Comparison of ENCODE assay signal across 13 mouse cellular contexts in genomic region chr11:96404016-96404604, GRCm38 (mm10). TPM values are rescaled to one million over a fixed set of nuclear protein-coding genes. Genes with fewer than 3 reads are reported as not detected.
A peak's percentile ranks its signal among the peaks of the same experiment; 100 is the strongest.
DNase-seq lines count a peak whose midpoint lies in the region; ATAC-seq lines count a peak whose summit lies in the region.
"Had no signal": no experiment of that assay in that cellular context is flagged by ENCODE, and none has a peak within 500 bp of the region (broad histone marks: within the 10 kb centered on the region; RNA-seq: fewer than 3 reads in every experiment).

No protein-coding gene starts in this region.

- H3K9ac ChIP-seq in heart, embryonic 12.5 days = no peak overlapping the region
- no peak overlapping the region for H3K9ac ChIP-seq in lung, embryonic 16.5 days (ENCODE audit: low read length)
- no peak overlapping the region for H3K9ac ChIP-seq in stomach, embryonic 15.5 days
- H3K9ac ChIP-seq: limb, embryonic 13.5 days; midbrain, embryonic 15.5 days had no signal

- intact Hi-C loops in gastrocnemius, postnatal 36 days (cut with DNase I) = no loop called here

- H3K27ac ChIP-seq in heart, embryonic 12.5 days (ENCODE audit: poor library complexity, severe bottlenecking) = no peak overlapping the region
- peak overlapping the region; percentile 55 for H3K27ac ChIP-seq in lung, embryonic 16.5 days (ENCODE audit: low read length)
- H3K27ac ChIP-seq in heart, embryonic 10.5 days = 0 out of 2 replicates have a peak overlapping the region, but pooled peaks have one; percentile 22
- peak overlapping the region; percentile 56 for H3K27ac ChIP-seq in stomach, embryonic 15.5 days
- H3K27ac ChIP-seq: limb, embryonic 13.5 days; midbrain, embryonic 15.5 days had no signal

- WGBS in heart, embryonic 12.5 days = 32% methylated on average over 10 of the region's 10 CpGs
- 13% methylated on average over 10 of the region's 10 CpGs for WGBS in lung, embryonic 16.5 days
- 36% methylated on average over 10 of the region's 10 CpGs for WGBS in heart, embryonic 10.5 days
- 19% methylated on average over 10 of the region's 10 CpGs for WGBS in stomach, embryonic 15.5 days

- no peak overlapping the region for H3K4me3 ChIP-seq in heart, embryonic 12.5 days
- H3K4me3 ChIP-seq in lung, embryonic 16.5 days (ENCODE audit: low read length) = no peak overlapping the region
- no peak overlapping the region for H3K4me3 ChIP-seq in heart, embryonic 10.5 days
- no peak overlapping the region for H3K4me3 ChIP-seq in stomach, embryonic 15.5 days (replicated peaks)
- H3K4me3 ChIP-seq: limb, embryonic 13.5 days; midbrain, embryonic 15.5 days had no signal

- no peaks in the 10 kb centered on the region for H3K36me3 ChIP-seq in heart, embryonic 12.5 days
- no peaks in the 10 kb centered on the region for H3K36me3 ChIP-seq in lung, embryonic 16.5 days (ENCODE audit: control insufficient read depth, insufficient read depth, low read length)
- H3K36me3 ChIP-seq in heart, embryonic 10.5 days = no peaks in the 10 kb centered on the region
- H3K36me3 ChIP-seq in stomach, embryonic 15.5 days = no peaks in the 10 kb centered on the region
- H3K36me3 ChIP-seq: limb, embryonic 13.5 days; midbrain, embryonic 15.5 days had no signal

- no peaks in the 10 kb centered on the region for H3K9me3 ChIP-seq in heart, embryonic 12.5 days (replicated peaks)
- no peaks in the 10 kb centered on the region for H3K9me3 ChIP-seq in lung, embryonic 16.5 days (ENCODE audit: control insufficient read depth, low read length)
- no peaks in the 10 kb centered on the region for H3K9me3 ChIP-seq in heart, embryonic 10.5 days
- no peaks in the 10 kb centered on the region for H3K9me3 ChIP-seq in stomach, embryonic 15.5 days
- H3K9me3 ChIP-seq: limb, embryonic 13.5 days; midbrain, embryonic 15.5 days had no signal

- ATAC-seq in heart, embryonic 12.5 days (ENCODE audit: insufficient number of reproducible peaks, low FRiP score) = no peak
- ATAC-seq in lung, embryonic 16.5 days (ENCODE audit: low read depth) = no peak
- no peak for ATAC-seq in stomach, embryonic 15.5 days (ENCODE audit: insufficient read depth, low FRiP score, low read depth)
- ATAC-seq: CD4-positive, CD25-positive, alpha-beta regulatory T cell, adult 4 months; midbrain, embryonic 15.5 days had no signal

- H3K27me3 ChIP-seq in heart, embryonic 12.5 days (replicated peaks) = peaks cover 86% of the 10 kb centered on the region
- no peaks in the 10 kb centered on the region for H3K27me3 ChIP-seq in lung, embryonic 16.5 days (ENCODE audit: control insufficient read depth, insufficient read depth, low read depth, low read length)
- peaks cover 93% of the 10 kb centered on the region for H3K27me3 ChIP-seq in heart, embryonic 10.5 days (ENCODE audit: insufficient read depth, poor library complexity, severe bottlenecking)
- no peaks in the 10 kb centered on the region for H3K27me3 ChIP-seq in stomach, embryonic 15.5 days (replicated peaks)

- H3K4me1 ChIP-seq in heart, embryonic 12.5 days (replicated peaks) = peaks cover 22% of the 10 kb centered on the region
- H3K4me1 ChIP-seq in lung, embryonic 16.5 days (replicated peaks; ENCODE audit: control insufficient read depth, insufficient read depth, low read length) = peaks cover 28% of the 10 kb centered on the region
- peaks cover 52% of the 10 kb centered on the region for H3K4me1 ChIP-seq in heart, embryonic 10.5 days
- peaks cover 28% of the 10 kb centered on the region for H3K4me1 ChIP-seq in stomach, embryonic 15.5 days

- no peak overlapping the region for H3K4me2 ChIP-seq in heart, embryonic 12.5 days
- no peak overlapping the region for H3K4me2 ChIP-seq in lung, embryonic 16.5 days (ENCODE audit: low read depth, low read length)
- no peak overlapping the region for H3K4me2 ChIP-seq in stomach, embryonic 15.5 days
- H3K4me2 ChIP-seq: limb, embryonic 13.5 days; midbrain, embryonic 15.5 days had no signal

- DNase-seq in heart, adult 9 months (ENCODE audit: low spot score in 2 of 2) = peak; percentile 14 to 25
- DNase-seq in lung, postnatal 36 days = no peak
- DNase-seq in heart, embryonic 10.5 days (ENCODE audit: low spot score) = no peak
- no peak for DNase-seq in gastrocnemius, postnatal 36 days
- DNase-seq in MN1 (ENCODE audit: low spot score) = no peak
- DNase-seq: cerebellum, adult 11 months had no signal

RNA-seq across cellular contexts. Expression of gene Hoxb1, which starts 38.6 kb away (rescaled TPM):
- polyA plus RNA-seq in heart, embryonic 12.5 days (2016; fragmentation: Nextera tagmentation; extraction: Ambion mirVana) = not detected in 2 replicates
- polyA plus RNA-seq in lung, embryonic 16.5 days (2015; fragmentation: Nextera tagmentation; extraction: Ambion mirVana) = 0.18 TPM in 1 of 2 replicates, not detected in the other
- 0.20 and 3.3 TPM in 2 replicates for polyA plus RNA-seq in heart, embryonic 10.5 days (2016; fragmentation: Nextera tagmentation; extraction: Ambion mirVana)
- polyA plus RNA-seq in stomach, embryonic 15.5 days (2015; fragmentation: Nextera tagmentation; extraction: Ambion mirVana) = 0.10 TPM in 1 of 2 replicates, not detected in the other
- total RNA-seq in gastrocnemius, postnatal 36 days (2021) = not detected
- total RNA-seq: gastrocnemius, adult 8-10 months had no signal
- polyA plus RNA-seq: CD4-positive, CD25-positive, alpha-beta regulatory T cell, adult 4 months; midbrain, embryonic 15.5 days had no signal

RNA-seq across cellular contexts. Expression of gene Hoxb2, which starts 53.8 kb away (rescaled TPM):
- 4.0 TPM in 2 replicates for polyA plus RNA-seq in heart, embryonic 12.5 days (2016; fragmentation: Nextera tagmentation; extraction: Ambion mirVana)
- polyA plus RNA-seq in lung, embryonic 16.5 days (2015; fragmentation: Nextera tagmentation; extraction: Ambion mirVana) = 20.1 and 24.0 TPM in 2 replicates
- 5.7 and 27.6 TPM in 2 replicates for polyA plus RNA-seq in heart, embryonic 10.5 days (2016; fragmentation: Nextera tagmentation; extraction: Ambion mirVana)
- 20.3 and 21.0 TPM in 2 replicates for polyA plus RNA-seq in stomach, embryonic 15.5 days (2015; fragmentation: Nextera tagmentation; extraction: Ambion mirVana)
- total RNA-seq in gastrocnemius, postnatal 36 days (2021) = under 1 TPM in 1 of 2 experiments, not detected in 1; 0.12 TPM

Comparison
In these comparisons a context has a peak if more than half of its experiments do, and no peak if none do; other contexts are left out.
1. DNase-seq: peak in heart, adult 9 months (2 of 2); none in lung, postnatal 36 days (single experiment), heart, embryonic 10.5 days (single experiment), gastrocnemius, postnatal 36 days (0 of 2) and MN1 (single experiment).